Mouse (Mus musculus): ENCODE data around the gene Ltbp1. TPM values are rescaled to one million over a fixed set of nuclear protein-coding genes. Genes with fewer than 3 reads are reported as not detected.

Gene Ltbp1
- total RNA-seq (2015) (0.07 and 0.67 TPM in 2 replicates), total RNA-seq (2017) (0.12 and 0.48 TPM in 2 replicates)

DNA sequence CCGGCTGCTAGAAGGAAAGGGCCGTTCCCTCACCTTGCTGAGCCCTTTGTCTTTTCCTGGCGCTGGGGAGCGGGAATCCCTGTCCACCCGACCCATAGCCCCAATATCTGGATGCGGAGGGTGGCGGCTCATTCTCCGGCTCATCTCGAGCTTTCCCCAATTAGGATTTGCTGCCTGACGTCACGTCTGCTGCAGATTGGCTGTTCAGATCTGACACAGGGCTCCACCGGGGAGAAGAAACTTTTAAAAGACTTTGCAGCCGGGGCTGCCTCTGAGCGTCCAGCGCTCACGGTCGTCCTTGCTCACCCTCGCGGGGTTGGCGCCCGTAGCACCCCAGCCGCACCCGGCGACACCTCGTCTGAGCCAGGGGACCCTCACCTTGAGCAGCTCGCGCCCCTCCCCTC is at the start of gene Ltbp1:
Gene Ltbp1, plus strand, starts transcription at position 288 of the 404 bp plus-strand sequence.
- ATAC-seq (ENCODE audit: poor library complexity, severe bottlenecking) = peak; percentile 38; the same call in 1 of the 2 replicates

- no peak for ATAC-seq (ENCODE audit: poor library complexity, severe bottlenecking)
Measured at GRCm38 (mm10) chr17:74959481-74960245, 45.7 kb upstream of the Ltbp1 start.

DNA sequence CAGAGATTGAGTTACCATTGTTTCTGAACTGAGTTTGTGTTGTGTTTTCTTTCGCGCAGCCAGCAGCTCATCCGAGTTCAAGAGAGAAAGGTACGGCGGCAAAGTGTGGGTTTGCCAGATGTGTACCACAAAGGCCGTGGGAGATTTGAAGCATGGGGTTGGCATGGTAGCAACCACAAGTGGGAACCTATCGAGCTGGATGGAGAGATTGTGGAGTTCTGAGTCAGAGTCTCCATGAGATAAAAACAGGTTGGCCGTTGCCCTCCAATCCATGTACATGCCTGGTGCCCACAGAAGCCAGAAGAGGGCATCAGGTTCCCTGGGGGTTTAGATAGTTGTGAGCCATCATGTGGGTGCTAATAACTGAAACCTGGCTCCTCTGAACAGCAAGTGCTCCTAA is 42.1 kb upstream of the Ltbp1 start:
- ATAC-seq (ENCODE audit: poor library complexity, severe bottlenecking) = no peak

- ATAC-seq (ENCODE audit: poor library complexity, severe bottlenecking) = no peak
Measured at GRCm38 (mm10) chr17:74963861-74964260, 41.5 kb upstream of the Ltbp1 start.

DNA sequence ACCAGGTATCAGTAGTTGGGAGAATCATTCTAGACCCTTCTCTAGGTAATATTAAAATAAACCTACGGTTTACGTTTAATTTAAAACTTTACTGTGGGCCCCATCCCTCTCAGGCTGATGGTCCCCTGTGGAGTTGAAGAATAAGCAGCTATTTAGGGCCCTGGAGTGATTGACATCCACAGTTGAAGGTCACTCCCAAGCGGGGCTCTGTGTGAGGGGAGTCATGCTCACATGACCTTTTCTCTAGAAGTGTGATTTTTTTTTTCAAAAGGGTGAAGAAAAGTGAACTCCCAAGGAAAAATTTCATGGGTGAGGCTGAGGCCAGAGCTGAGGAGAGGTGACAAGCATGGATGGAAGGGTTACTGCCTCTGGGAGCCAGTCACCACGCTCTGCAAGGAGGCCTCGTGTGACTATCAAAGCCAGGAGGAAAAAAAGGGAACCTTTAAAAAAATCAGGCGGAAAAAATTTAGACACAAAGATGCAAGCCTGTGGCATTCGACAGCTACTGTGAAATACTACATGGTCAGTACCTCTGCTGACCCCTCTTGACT is 38.0 kb upstream of the Ltbp1 start:
- no peak for ATAC-seq (ENCODE audit: poor library complexity, severe bottlenecking)

DNA sequence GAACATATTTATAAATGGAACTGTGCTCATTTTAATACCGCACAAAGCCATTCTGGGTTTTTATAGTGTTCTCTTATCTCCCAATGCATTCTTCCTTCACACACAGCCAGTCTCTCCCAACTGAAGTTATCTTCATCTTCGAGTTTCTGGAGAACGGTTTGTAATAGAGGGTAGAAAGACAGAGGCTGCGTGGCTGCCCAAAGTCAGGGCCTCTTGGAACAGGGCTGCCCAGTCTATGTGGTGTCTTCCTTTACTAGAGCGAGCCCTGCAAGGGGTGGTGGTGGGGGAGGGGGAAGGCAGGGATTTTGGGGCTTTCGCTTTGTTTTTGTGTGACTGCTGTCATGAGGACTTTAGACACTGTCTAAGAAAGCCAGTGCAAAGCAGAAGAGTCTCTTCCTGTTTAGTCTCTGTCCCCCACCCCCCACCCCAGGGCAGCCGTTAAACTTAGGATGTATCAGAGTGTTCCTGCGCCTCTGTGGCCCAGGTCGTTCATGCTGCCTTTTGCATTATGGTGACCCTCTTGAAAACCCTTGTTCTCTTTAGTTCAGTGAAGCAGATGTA is 37.1 kb upstream of the Ltbp1 start:
- no peak for ATAC-seq (ENCODE audit: poor library complexity, severe bottlenecking)

GRCm38 (mm10) chr17:74968738-74969271 is 36.6 kb upstream of the Ltbp1 start:
- no peak for ATAC-seq (ENCODE audit: poor library complexity, severe bottlenecking)

- no peak for ATAC-seq (ENCODE audit: poor library complexity, severe bottlenecking)
Measured at GRCm38 (mm10) chr17:74975192-74975591, 30.2 kb upstream of the Ltbp1 start.

DNA sequence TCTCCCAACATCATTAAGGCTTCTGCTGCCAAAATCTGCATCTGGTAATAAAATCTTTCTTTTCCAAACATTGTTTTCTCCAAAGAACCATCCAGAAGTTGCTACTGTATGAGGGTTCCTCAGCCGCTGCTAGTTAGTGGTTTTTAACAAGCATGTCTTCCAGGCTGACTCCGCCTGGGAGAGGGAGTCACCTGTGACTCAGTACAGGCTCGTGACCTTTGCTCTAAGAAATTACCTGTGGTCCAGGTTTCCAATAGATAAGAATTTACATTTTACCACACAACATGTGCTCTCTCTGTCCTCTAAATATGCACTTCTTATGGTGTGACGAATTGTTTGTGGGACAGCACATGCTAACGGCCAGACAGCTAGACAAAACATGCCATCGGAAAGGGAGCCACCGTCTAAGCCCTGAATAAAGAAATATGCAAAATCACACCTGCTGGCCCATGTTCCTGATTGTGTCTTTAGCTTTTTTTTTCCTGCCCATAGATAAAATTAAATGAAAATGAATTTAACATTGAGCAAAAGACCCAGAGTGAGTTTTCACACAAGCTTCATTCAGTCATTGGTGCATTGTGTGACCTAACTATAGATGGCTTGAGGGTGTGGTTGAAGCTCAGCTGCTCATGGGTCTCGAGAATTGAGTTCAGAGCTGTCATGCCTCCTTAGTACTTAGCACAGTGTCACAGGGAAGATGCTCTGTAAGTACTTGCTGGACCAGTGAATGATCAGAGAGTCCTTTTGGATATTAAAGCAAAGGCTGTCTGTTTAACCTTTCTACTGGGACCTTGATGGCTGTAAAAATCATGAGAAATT is 29.0 kb upstream of the Ltbp1 start:
- no peak for ATAC-seq (ENCODE audit: poor library complexity, severe bottlenecking)

- no peak for ATAC-seq (ENCODE audit: poor library complexity, severe bottlenecking)
Measured at GRCm38 (mm10) chr17:74979767-74980166, 25.6 kb upstream of the Ltbp1 start.

DNA sequence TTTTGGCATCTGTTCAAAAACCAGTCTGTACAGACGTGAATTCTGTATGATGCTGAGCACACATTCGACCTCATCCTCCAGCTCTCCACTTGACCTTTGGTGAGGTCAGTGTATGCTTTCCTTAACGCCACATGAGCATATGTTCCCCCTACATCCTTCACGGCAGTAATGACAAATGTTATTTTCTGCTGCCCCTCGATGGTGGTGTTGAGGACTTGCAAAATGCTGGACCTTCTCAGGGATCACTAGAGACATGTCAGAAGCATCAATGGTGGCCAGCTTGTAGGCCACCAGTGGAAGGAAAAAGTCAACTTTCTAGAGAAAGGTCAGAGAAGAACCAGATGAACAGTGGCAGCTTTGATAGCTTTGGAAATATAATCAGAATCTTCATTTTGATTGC is 23.7 kb upstream of the Ltbp1 start:
- ATAC-seq (ENCODE audit: poor library complexity, severe bottlenecking) = no peak

DNA sequence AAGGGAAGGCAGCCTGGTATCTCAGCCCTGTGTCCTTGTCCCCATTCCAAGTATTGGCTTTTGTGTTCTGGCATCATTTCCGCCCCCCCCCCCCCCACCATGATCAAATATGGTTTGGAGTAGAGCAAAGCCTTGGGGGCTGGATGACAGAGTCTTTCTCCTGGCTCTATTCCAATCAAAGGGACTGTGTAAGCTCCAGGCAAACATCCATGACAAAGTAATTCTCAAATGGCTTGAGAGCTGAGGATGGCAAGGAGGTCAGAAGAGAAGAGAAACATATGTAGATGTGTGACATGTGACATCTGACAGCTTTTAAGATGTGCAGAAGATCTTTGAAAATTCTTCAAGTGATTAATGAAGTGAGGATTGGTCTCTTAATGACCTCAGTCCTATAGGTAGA is 22.5 kb upstream of the Ltbp1 start:
- no peak for ATAC-seq (ENCODE audit: poor library complexity, severe bottlenecking)

DNA sequence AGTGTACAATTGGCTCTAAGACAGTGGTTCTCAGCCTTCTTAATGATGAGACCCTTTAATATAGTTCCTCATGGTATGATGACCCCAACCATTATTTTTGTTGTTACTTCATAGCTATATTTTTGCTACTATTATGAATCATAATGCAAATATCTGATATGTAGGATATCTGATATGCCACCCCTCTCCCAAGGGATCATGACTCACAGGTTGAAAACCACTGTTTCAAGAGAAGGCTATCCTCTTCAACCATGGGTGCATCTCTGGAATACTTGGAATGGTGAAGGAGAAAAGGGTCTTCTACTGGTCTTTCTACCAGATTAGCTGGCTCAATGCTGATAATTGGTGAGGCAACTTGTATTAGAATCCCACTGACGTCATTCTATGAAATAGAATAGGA is 21.3 kb upstream of the Ltbp1 start:
- no peak for ATAC-seq (ENCODE audit: poor library complexity, severe bottlenecking)

DNA sequence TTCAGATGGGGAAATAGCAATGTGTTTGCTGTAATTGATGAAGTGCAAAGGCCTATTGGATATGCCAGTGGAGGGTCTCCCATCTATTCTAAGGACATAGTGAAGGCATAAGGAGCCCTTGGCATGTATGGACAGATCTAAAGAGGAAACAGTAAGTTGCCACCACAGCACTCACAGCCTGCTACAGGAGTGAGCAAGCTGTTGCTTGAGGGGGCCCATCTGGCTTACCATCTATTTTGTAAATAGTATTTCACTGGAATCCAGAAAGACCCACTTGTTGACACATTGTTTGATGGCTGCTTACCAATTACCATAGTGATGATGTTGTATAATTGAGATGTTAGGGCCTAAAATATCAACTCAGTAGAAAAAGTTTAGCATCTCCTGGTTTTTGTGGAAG is 20.7 kb upstream of the Ltbp1 start:
- ATAC-seq (ENCODE audit: poor library complexity, severe bottlenecking) = no peak

GRCm38 (mm10) chr17:74987067-74987466 is 18.3 kb upstream of the Ltbp1 start:
- peak; percentile 49; the same call in 1 of the 2 replicates for ATAC-seq (ENCODE audit: poor library complexity, severe bottlenecking)

DNA sequence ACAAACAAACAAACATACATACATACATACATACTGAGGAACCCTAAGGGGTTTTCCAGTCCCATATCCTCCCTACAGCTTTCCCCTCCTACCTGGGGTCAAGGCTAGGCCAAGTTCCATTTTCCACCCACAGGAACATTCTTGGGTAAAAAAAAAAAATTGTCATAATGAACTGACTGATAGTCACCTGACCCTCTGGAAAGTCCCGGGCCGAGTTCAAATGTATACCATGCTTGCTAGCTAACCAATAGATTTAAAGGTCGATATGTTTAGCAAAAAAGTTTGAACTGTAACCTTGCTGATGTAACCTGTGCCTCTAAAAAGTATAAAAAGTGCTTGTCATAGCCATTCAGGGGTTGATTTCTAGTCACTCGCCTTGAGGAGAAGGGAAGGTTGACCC is 15.7 kb upstream of the Ltbp1 start:
- no peak for ATAC-seq (ENCODE audit: poor library complexity, severe bottlenecking)

DNA sequence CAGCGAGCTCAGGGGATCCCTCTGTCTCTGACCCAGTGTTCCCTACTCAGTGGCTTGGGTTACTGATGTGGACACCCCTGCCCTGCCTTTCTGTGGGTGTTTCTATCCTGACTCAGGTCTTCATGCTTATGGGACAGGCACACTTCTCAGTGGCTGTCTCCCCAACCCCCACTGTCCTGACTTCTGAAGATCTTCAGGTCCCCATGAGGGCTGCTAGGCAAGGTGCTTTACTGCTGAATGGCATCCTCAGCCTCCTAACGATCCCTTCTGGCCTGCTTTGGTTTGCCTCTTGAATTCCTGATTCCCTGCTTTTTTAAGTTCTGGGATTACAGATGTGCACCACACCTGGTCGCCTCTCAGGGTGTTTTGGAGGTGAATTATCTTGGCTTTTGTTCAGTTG is 14.8 kb upstream of the Ltbp1 start:
- no peak for ATAC-seq (ENCODE audit: poor library complexity, severe bottlenecking)

DNA sequence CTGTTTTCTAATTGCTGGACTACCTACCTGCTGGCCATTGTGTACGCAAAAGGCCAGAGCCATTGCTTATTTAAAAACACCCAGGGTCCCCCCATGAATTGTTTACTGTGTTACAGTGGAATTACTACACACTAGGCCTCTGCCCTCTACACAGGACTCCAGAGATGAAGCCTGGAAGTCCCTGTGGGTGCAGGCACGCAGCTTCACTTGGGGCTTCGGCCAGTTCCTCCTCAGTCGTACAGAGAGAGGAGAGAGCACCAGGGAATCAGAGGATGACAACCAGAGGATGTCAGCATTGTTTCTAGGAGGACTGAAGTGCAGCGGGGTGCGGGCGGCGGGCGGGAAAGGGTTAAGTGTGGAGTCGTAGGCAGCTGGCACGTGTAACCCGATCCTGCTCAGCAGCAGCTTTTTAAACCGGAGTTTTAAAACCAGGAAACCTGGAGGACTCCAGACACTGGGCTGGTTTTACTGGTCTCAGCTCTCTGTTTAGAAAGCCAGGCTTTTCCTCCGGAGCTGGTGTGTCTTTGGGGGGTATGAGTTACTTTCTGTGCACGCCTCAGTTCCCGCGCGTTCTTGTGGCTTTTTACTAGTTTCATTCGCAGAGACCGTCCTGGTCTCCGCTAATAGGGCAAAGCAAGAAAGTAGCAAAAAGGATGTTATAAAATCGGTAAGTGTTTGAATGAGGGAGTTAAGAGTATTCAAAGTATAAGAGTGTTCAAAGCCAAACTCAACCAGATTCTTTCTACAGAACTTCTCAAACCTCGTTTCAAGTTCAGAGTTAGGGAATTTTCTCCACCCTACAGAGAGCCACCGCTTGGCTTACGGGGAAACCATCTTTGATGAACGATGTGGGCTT is 11.4 kb upstream of the Ltbp1 start:
- ATAC-seq (ENCODE audit: poor library complexity, severe bottlenecking) = 0 out of 2 replicates have a peak, but pooled peaks have one; percentile 30

DNA sequence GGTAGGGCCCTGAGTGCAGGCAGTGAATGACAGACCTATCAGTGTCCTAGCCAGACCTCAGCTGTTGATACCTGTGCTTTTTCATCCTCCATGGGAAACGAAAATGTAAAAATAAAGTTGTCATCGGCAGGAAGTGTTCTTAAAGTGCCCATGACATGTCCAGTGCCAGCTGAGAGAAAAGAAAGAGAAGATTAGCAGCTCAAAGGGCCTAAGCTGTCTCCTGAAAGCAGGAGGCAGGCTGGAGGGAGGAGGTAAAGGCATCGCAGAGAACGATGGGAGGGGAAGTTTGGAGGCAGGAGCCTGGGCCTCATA is 10.8 kb upstream of the Ltbp1 start:
- no peak for ATAC-seq (ENCODE audit: poor library complexity, severe bottlenecking)

- no peak for ATAC-seq (ENCODE audit: poor library complexity, severe bottlenecking)
Measured at GRCm38 (mm10) chr17:74995266-74995665, 10.1 kb upstream of the Ltbp1 start.

Measured in megakaryocyte, adult 5-6 weeks (primary cell).